Mouse (Mus musculus): ENCODE measurements at regions not wholly inside any gene's neighbourhood (a gene's known extent, or its start where the extent isn't known, plus 50 kb on each side); places are given as distances from the start of the nearest gene placed in this dataset.

DNA sequence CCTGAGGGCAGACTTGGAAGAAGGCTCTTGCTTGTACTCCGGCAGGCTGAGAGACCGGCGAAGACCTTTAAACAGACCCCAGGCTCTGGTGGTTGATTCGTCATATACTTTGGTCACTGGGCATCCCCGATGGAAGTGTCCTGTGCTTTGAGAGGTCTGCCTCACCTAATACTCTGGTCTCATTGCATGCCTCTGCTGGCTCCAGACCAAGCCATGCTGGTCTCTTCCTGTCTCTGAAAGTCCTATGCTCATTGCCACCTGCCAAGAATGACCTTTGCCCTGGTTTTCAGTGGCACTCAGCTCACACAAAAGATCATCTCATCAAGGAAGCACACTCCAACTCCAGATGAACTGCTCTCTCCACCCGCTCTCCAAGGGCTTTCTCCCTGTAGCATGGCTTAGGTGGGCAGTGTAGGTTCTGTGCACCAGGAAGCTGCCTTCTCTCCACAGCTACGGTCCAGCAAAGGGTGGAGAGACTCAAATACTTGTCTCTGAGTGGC, 126.0 kb upstream of the Rcn1 start:
- no peak for DNase-seq (ENCODE audit: inconsistent ontology term)

DNA sequence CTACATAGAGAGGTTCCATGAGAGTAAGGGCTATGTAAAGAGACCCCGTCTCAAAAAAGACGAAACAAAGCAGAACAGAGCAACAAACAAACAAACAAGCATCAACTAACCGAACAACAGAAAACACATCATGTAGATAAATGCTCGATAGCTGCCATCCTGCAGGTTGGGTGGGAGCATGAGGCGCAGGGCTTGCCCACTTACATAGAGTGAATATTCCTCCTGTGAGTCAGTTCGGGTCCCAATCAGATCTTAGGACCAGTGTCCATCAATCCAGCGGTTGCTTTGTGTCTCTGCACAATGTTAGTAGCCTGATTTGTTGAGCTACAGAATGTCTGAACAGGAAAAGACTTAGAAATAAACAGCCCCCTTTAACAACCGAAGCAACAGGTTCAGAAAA, 129.4 kb upstream of the Rcn1 start:
- DNase-seq (ENCODE audit: inconsistent ontology term), result no peak

DNA sequence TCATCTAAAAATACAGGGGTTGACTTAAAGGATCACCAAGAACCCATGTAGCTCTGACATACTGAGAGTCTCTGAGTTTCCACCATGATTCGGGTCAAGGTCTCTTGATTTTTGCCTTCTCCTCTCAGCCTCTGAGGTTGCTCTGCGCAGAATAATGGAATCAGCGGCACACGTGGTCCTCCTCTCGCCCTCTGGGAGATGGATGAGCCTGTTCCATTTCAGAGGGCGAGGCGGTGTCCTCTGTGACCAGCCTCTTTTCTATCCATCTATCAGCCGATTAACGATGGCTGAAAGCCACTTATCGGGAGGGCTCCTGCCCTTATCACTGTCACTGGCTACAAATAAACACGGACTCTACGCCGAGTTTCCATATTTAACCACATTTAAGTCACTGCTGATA, 124.6 kb upstream of the Pax6 start:
- no peak for DNase-seq (ENCODE audit: inconsistent ontology term)

DNA sequence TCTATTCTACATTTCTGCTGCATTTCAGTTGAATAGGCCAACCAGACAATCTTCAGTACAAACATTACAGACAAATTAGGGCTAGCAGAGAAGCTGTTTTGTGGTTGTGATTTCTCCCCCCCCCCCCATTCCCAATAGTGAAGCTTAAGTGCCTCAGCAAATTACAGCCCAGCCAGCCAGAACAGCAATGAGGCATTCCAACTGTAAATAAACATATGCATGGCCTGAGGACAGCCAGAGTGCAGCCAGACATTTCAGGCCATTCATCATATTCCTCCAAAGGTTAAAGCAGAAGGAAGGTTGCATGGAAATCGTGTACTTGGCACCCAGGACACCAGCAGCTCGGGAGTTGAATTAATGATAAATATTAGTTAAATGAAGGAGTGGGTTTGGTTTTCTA, 116.6 kb upstream of the Pax6 start:
- DNase-seq (ENCODE audit: inconsistent ontology term), result no peak

DNA sequence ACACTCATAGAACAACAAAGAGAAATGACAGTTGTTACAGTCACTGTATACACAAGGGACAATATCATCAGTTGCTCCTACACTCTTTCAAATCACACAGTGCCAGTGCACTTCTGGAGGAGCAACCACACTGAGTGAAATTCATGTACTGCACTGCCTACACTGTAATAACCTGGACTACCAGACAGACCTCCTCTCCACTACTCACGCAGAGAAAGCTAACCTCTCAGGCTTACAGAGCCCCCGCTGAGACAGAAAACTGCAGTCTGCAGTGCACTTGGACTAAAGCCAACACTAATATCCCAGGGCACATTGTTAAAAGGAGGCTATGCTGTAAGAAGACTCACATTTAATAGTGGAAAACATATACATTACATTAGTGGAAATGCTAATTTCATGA, 81.9 kb upstream of the Pax6 start:
- peak; percentile 30 for DNase-seq (ENCODE audit: inconsistent ontology term)

DNA sequence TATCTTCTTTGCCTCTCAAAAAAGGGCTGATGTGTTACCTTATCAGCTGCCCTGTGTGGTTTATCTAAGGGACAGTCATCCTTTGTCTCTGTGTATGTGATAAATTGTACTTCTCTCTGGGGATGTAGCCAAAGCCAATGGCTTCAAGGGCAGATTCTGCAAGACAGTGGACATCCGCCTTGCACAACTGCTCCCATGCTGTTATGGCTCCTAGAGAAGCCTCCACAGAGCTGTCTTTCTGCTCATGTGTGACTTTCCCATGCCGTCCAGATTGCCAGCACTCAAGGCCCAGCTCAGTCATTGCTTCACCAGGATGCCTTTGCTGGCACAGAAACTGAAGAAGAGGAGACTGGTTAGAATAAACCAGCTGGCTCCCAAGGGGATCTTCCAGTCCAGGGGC, 74.6 kb upstream of the Pax6 start:
- no peak for DNase-seq (ENCODE audit: inconsistent ontology term)

DNA sequence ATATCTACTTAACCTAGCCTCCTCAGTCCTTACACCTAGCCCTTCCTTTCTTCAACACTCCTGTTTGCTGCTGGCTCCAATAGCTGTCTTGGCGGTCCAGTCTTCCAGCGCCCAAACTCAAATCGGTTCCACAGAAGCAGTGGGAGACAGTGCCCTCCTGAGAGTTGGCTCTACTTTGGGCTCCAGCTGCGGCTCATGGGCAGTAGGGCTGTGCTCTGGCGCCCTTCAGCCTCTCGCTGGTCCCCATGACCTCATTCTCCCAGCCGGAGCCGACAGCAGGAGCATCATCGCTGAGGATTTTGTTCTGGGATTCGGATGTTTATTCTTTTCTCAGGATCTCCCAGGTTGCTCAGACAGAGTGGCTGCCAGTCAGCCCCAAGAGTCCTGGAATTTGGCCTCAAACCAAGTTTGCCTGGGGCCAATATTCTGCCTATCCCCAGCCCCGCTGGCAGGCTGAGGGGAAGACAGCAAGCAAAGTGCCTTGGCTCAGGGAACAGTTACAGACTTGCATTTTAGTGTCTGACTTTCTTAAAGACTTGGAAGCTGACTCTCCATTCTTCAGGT, 64.1 kb upstream of the Pax6 start:
- DNase-seq (ENCODE audit: inconsistent ontology term), result peak; percentile 86

DNA sequence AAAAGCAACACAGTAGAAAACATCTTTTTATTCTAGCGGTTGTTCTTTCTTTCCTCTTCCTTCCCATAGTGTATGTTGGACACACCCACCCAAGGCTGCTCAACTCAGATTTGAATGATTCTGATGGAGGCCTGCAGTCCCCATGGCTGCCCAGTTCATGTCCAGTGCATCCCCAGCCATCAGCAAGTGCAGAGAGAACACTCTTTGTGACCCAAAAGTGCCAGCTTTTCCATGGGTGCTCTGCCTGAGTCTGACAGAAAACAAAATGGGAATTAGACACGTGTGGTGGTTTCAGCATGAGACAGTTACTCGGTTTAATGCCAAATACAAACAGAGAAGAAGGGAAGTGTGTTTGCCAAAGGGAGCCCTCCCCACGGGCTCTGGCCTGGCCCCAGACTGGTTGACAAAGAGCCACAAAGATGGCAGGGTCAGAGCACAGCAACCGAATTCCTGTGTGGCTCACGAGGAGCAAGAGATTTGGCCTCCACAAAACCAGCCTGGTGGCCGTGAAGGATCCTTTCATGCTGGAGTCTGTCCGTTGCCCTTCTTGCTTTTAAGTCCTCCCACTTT, 60.6 kb upstream of the Pax6 start:
- DNase-seq (ENCODE audit: inconsistent ontology term), result peak; percentile 92

DNA sequence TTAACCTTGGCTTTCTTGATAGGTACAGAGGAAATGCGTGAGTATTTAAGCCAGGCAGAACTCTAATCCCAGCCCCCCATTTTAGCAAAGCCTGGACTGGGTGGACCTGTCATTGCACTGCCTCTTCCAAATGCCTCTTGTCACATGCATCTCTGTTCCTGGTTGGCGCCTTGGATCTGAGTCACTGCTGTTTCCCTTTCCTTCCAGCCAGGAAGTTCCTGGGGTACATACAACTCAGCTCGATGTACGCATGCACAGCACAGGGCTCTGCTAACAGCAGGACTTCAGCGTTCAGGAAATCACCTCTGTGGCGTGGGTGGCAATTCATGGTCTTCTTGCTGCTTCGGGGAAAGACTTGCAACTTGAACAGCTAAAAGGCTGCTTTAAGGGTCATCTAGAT, 59.9 kb upstream of the Pax6 start:
- DNase-seq (ENCODE audit: inconsistent ontology term), result no peak

DNA sequence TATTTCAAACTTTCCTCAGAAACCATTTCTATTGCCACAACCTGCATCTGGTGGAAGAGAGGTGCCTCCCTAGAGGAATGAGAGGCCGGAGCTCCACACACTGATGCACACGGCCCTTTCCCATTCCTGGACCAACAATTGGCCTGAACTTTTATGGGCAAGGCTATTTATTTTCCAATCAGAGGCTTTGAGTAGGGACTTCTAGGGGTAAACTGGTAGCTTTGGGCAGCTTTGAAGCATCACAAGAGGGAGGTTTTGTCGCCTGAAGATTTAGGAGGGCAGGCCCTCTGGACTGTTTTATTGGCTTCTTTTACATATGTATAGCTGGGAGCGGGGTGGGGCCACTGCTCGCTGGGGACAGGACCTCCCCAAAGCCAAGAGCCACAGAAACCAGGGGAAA, 57.7 kb upstream of the Pax6 start:
- DNase-seq (ENCODE audit: inconsistent ontology term), result no peak

DNA sequence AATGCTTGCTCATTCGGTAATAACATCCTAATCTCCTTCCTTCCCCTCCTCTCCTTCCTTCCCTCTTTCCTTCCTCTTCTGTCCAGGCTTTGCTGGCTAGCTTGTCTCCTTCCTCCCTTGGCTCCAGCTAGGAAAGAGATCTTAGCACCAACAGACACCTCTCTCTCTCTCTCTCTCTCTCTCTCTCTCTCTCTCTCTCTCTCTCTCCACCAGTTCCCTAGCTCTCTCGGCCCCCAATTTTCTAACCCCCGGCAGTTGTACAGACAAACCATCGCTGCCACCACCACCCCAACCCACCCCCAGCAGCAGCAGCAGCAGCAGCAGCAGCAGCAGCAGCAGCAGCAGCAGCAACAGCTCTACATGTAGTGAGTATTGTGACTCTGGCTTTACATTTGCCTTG, 57.0 kb upstream of the Pax6 start:
- DNase-seq (ENCODE audit: inconsistent ontology term), result no peak

DNA sequence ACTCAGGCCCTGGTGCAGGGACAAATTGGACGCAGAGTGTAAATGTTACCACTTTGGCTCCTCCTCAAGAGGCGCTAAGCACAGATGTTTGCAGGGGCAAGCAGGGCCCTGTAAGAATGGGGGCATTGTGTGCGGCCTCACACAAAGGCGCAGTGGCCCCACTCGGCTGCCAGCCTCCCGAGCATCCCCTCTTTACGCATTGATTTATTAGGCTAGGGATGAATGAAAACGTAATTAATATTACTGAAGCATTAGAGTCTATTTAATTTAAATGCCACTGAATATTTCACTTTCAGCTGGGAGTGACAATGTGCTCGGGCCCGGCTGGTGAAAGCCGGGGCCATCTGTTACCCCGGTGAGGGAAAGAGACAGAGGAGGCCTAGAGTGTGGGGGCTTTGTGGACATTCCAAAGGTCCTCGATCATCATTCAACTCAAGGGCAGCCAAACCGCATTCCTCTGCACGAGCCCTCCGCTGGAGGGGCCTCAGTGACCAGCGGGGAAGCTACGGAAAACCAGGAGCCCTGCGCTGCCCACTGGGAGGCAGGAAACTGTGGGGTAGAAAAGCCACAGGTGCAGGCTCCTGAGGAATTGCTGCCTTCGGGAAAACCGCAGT, 56.5 kb upstream of the Pax6 start:
- peak; percentile 93 for DNase-seq (ENCODE audit: inconsistent ontology term)

DNA sequence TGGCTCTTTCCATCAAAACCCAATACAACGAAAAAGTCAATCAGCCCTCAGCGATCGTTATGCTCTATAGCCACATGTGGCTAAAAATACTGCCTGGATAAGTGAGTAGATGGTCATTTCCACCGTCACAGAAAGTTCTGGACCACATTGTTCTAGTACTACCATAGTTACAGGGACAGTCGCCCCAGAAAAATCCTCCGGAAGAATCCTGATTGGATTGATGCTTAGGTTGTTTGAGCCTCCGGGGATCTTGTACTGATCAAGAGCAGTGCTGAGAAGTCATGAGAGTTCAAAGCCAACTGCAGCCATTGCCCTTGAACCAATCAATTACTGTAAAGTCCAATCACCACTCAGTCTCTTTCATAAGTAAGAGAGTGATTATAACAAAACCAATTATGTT, 56.0 kb upstream of the Pax6 start:
- DNase-seq (ENCODE audit: inconsistent ontology term), result peak; percentile 28

DNA sequence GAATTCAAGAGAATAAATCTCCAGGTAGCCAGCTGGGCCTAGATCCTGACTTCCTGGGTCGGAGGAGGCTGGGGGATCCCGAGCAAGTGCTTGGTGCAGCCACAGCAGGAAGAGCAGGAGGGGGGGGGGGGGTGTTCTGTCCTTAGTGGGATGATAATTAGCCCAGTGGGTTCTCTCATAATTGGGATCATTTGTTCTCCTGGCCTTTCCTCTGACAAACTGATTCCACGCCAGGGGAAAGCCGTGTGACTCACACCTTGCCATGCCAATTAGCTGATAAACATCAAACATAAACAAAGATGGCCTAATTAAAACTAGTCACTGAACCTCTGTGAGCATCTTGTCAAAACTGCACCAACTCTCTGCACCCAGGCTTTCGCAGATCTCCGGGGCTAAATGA, 55.5 kb upstream of the Pax6 start:
- peak; percentile 93 for DNase-seq (ENCODE audit: inconsistent ontology term)

DNA sequence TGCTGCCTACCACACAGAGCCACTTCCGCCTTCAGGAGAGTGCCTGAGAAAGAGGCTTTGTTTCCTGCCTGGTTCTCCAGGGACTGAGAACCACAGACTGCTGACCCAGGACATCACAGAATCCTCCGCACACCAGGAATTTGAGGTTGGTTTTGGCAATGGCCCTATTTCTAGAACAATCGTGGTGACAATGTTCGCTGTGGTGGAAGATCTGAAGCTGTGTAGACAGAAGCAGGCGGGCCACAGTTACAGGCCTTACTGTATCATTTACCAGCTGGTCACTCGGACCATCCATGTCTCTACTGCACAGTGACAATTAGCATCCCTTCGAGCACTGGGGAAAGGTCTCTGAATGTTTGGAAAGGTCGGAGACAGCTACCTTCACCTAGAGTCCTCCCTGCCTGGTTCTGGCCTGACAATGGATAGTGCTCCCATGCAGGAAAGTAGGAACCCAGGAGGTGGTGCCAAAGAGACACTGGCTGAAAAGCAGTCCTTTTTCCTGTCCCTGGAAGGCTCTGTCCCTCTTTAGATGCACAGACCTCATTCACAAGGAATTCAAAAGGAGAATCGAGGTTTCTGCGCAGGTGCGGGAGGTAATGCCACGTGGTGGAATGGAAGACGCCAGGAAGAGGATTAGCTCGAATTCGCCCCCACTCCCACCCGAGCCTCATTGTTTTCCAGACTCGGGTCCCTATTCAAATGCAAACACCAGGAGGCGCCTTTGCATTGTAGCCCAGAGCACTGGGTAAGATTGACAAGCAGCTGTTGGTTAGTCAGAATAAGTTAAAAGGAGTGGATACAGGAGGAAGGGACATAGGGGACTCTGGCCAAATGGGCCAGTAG, 52.6 kb upstream of the Pax6 start:
- peak; percentile 97 for DNase-seq (ENCODE audit: inconsistent ontology term)
